Mouse (Mus musculus) neural tube, embryonic 14.5 days (tissue): ENCODE data around the gene Bbs5. TPM values are rescaled to one million over a fixed set of nuclear protein-coding genes. Genes with fewer than 3 reads are reported as not detected.
A peak's percentile ranks its signal among the peaks of the same experiment; 100 is the strongest.

Source experiments
- ATAC-seq: fragments of 200-750 bp; cut with Nextera tagmentation; 2 replicates; pipeline ENCODE4 v1.8.0; 2017; ENCODE audit warnings: low read depth, mild to moderate bottlenecking, moderate TSS enrichment, moderate library complexity
- H3K27ac ChIP-seq: fragments of 300-500 bp; sonication (generic); 2 replicates; pipeline ENCODE4 v1.5.1; 2014; ENCODE audit warnings: low read depth, mild to moderate bottlenecking, control low read depth, low read length, moderate library complexity, mixed read lengths
- H3K27me3 ChIP-seq: fragments of 300-500 bp; sonication (generic); 2 replicates; pipeline ENCODE4 v1.6.1; 2014; ENCODE audit warnings: low read length; ENCODE audit not compliant: control insufficient read depth, insufficient read depth
- H3K36me3 ChIP-seq: fragments of 300-500 bp; sonication (generic); 2 replicates; pipeline ENCODE4 v1.6.1; 2014; ENCODE audit warnings: low read length, mixed read lengths; ENCODE audit not compliant: control insufficient read depth, insufficient read depth
- H3K4me1 ChIP-seq: fragments of 300-500 bp; sonication (generic); 2 replicates; pipeline ENCODE4 v1.6.1; 2014; ENCODE audit warnings: low read length; ENCODE audit not compliant: control insufficient read depth, insufficient read depth
- H3K4me2 ChIP-seq: fragments of 300-500 bp; sonication (generic); 2 replicates; pipeline ENCODE4 v1.6.1; 2014; ENCODE audit warnings: mild to moderate bottlenecking, low read depth, low read length, control low read depth
- H3K4me3 ChIP-seq: fragments of 300-500 bp; sonication (generic); 2 replicates; pipeline ENCODE4 v1.5.1; 2014; ENCODE audit warnings: low read depth, low read length, control low read depth, mixed read lengths
- H3K9ac ChIP-seq: fragments of 300-500 bp; sonication (generic); replicated peaks from 2 replicates; pipeline ENCODE4 v1.6.1; 2014; ENCODE audit warnings: low read depth, mild to moderate bottlenecking, control low read depth, low read length, mixed read lengths
- H3K9me3 ChIP-seq: fragments of 300-500 bp; sonication (generic); 2 replicates; pipeline ENCODE4 v1.6.1; 2016; ENCODE audit warnings: low read length; ENCODE audit not compliant: control insufficient read depth
- WGBS: fragments of 180-500 bp; shearing (Covaris S2); extraction: QIAGEN DNeasy Blood & Tissue Kit; methylation state at CpG from one replicate; pipeline ENCODE4 v1.1.7; 2014; 5-methylcytosine and 5-hydroxymethylcytosine counted together
- polyA plus RNA-seq: library from polyadenylated mRNA; unstranded; fragments of >200 nt; fragmentation: Nextera tagmentation; extraction: Ambion mirVana; gene quantifications from 2 replicates; pipeline ENCODE4 v1.2.1, GENCODE M21; 2014

The Bbs5 gene
- polyA plus RNA-seq, 1 experiment from 2014 or later: 31.9 TPM

GRCm38 (mm10) chr2:69712981-69713625, 66.1 kb downstream of the Bbs5 start, which contains the start of gene Fastkd1:
Fastkd1 (minus strand) TSS chr2:69713516.
- H3K4me2 ChIP-seq: peak within 1 kb of the TSS; percentile 66
- no peaks in the 10 kb centered on the region for H3K9me3 ChIP-seq
- 0 out of 2 replicates have a peak within 1 kb of the TSS, but pooled peaks have one; percentile 2 for H3K27ac ChIP-seq
- H3K36me3 ChIP-seq: no peaks in the 10 kb centered on the region; the same call in 1 of the 2 replicates
- peak within 1 kb of the TSS; percentile 60 for H3K4me3 ChIP-seq
- WGBS: 0% methylated on average over 39 of the region's 39 CpGs
- H3K9ac ChIP-seq: peak within 1 kb of the TSS; percentile 55
- peak; percentile 99 for ATAC-seq
- H3K4me1 ChIP-seq: peaks cover 4% of the 10 kb centered on the region; the same call in 1 of the 2 replicates
- H3K27me3 ChIP-seq: no peaks in the 10 kb centered on the region

GRCm38 (mm10) chr2:69713626-69714014, 66.6 kb downstream of the Bbs5 start:
- Histone ChIP-seq H3K9me3 (no peaks in the 10 kb centered on the region), H3K27me3 (no peaks in the 10 kb centered on the region), H3K27ac (no peak overlapping the region), H3K9ac (no peak overlapping the region), H3K4me3 (peak overlapping the region; percentile 60), H3K4me1 (peaks cover 4% of the 10 kb centered on the region; the same call in 1 of the 2 replicates), H3K36me3 (no peaks in the 10 kb centered on the region), H3K4me2 (peak overlapping the region; percentile 66; the same call in 1 of the 2 replicates)
- no peak; the same call in 1 of the 2 replicates for ATAC-seq
- WGBS: 32% methylated on average over 4 of the region's 4 CpGs

GRCm38 (mm10) chr2:69714126-69714525, 67.2 kb downstream of the Bbs5 start:
- 83% methylated on average over 5 of the region's 5 CpGs for WGBS
- H3K9ac ChIP-seq: no peak overlapping the region
- no peaks in the 10 kb centered on the region for H3K27me3 ChIP-seq
- H3K4me3 ChIP-seq: no peak overlapping the region
- no peaks in the 10 kb centered on the region for H3K36me3 ChIP-seq
- H3K9me3 ChIP-seq: no peaks in the 10 kb centered on the region
- no peak overlapping the region for H3K27ac ChIP-seq
- H3K4me1 ChIP-seq: peaks cover 4% of the 10 kb centered on the region; the same call in 1 of the 2 replicates
- no peak for ATAC-seq
- H3K4me2 ChIP-seq: no peak overlapping the region

- WGBS: 79% methylated on average over 3 of the region's 3 CpGs
- Histone ChIP-seq H3K27me3 (no peaks in the 10 kb centered on the region), H3K9me3 (no peaks in the 10 kb centered on the region), H3K4me2 (no peak overlapping the region), H3K4me1 (peaks cover 4% of the 10 kb centered on the region; the same call in 1 of the 2 replicates), H3K9ac (no peak overlapping the region), H3K4me3 (no peak overlapping the region), H3K27ac (no peak overlapping the region), H3K36me3 (no peaks in the 10 kb centered on the region)
- ATAC-seq: no peak
These were observed 69.5 kb downstream of the Bbs5 start for GRCm38 (mm10) chr2:69716483-69716882.

Other genes with a start within 250 kb of the Bbs5 start
- 0.90 and 1.8 TPM in 2 replicates for gene Lrp2, start 61.1 kb upstream of the Bbs5 start, polyA plus RNA-seq
- 0.39 and 0.40 TPM in 2 replicates for gene Klhl41, start 22.9 kb downstream of the Bbs5 start, polyA plus RNA-seq
- 20.5 and 21.3 TPM in 2 replicates for gene Fastkd1, start 66.3 kb downstream of the Bbs5 start, polyA plus RNA-seq
- gene Ppig, start 75.4 kb downstream of the Bbs5 start, polyA plus RNA-seq: 92.3 and 111 TPM in 2 replicates
- 2.3 and 3.3 TPM in 2 replicates for gene Ccdc173, start 142.4 kb downstream of the Bbs5 start, polyA plus RNA-seq
- gene Phospho2, start 142.5 kb downstream of the Bbs5 start, polyA plus RNA-seq: 38.2 and 41.9 TPM in 2 replicates
- gene Klhl23, start 174.8 kb downstream of the Bbs5 start, polyA plus RNA-seq: 106 and 120 TPM in 2 replicates
- 248 and 276 TPM in 2 replicates for gene Ssb, start 214.4 kb downstream of the Bbs5 start, polyA plus RNA-seq
- 32.3 and 35.9 TPM in 2 replicates for gene Mettl5, start 238.4 kb downstream of the Bbs5 start, polyA plus RNA-seq